Mouse (Mus musculus) gastrocnemius, postnatal 14 days (tissue): ENCODE results near the gene Glt8d1. TPM values are rescaled to one million over a fixed set of nuclear protein-coding genes. Genes with fewer than 3 reads are reported as not detected.

Experiments used
- DNase-seq: peaks from one replicate; pipeline ENCODE4 v3.0.0; 2021; ENCODE audit warnings: mixed read lengths
- intact Hi-C: fragments of 180-260 bp; cut with DNase I; formaldehyde crosslinking; loops from one replicate; pipeline ENCODE4 v1.15.1; 2025; ENCODE audit warnings: low total_unique reads
- total RNA-seq, 2 experiments: library from RNA; stranded (reverse); gene quantifications; 2 replicates each; pipeline ENCODE4 v1.2.3; 2021

The Glt8d1 gene
- total RNA-seq, 2 experiments from 2014 or later: 14.1 to 15.0 TPM

DNA sequence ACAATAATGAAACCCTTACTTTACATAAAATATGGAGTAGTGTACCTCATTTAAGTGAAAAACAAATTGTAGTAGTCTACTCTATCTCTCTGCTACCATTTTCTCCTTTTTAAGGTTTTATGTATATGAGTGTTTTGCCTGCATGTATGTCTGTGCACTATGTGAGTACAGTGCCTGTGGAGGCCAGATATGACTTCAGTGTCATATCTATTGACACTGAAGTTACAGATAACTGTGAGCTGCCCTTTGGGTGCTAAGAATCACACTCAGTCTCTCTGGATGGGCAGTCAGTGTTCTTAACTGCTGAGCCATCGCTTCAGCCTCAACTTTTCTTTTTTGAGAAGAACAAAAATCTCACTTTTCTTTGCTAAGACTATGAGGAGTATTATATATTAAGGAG lies 44.6 kb downstream of the Glt8d1 start:
- DNase-seq: no peak
- intact Hi-C loops: no loop called here

Other genes starting within 250 kb of the Glt8d1 start
- 1 to 10 TPM; 7.5 to 8.5 TPM for gene Tmem110, start 175.8 kb upstream of the Glt8d1 start, total RNA-seq
- 10 to 100 TPM; 74.0 to 90.1 TPM for gene Mustn1, start 122.2 kb upstream of the Glt8d1 start, total RNA-seq
- not detected for gene Itih4, start 114.9 kb upstream of the Glt8d1 start, total RNA-seq
- under 1 TPM; 0.13 to 0.18 TPM for gene Itih3, start 77.6 kb upstream of the Glt8d1 start, total RNA-seq
- gene Itih1, start 58.1 kb upstream of the Glt8d1 start, total RNA-seq: not detected
- gene Nek4, start 50.0 kb upstream of the Glt8d1 start, total RNA-seq: 1 to 10 TPM; 4.0 to 4.2 TPM
- gene Spcs1, start 272 bp downstream of the Glt8d1 start, total RNA-seq: 100 to 1,000 TPM; 127 to 146 TPM
- gene Pbrm1, start 17.7 kb downstream of the Glt8d1 start, total RNA-seq: 10 to 100 TPM; 49.4 to 51.6 TPM
- gene Gnl3, start 17.8 kb downstream of the Glt8d1 start, total RNA-seq: 10 to 100 TPM; 27.3 to 39.3 TPM
- 10 to 100 TPM; 32.2 to 43.1 TPM for gene Smim4, start 127.6 kb downstream of the Glt8d1 start, total RNA-seq
- gene Nt5dc2, start 129.7 kb downstream of the Glt8d1 start, total RNA-seq: 1 to 10 TPM; 6.8 to 8.1 TPM
- 10 to 100 TPM; 29.8 to 40.4 TPM for gene Stab1, start 167.2 kb downstream of the Glt8d1 start, total RNA-seq
- gene Tnnc1, start 206.9 kb downstream of the Glt8d1 start, total RNA-seq: 100 to 1,000 TPM; 273 to 573 TPM
- gene Nisch, start 215.5 kb downstream of the Glt8d1 start, total RNA-seq: 100 to 1,000 TPM in 1 of 2 experiments, 10 to 100 TPM in 1; 93.2 to 102 TPM
- gene Sema3g, start 216.5 kb downstream of the Glt8d1 start, total RNA-seq: 1 to 10 TPM; 7.2 to 8.7 TPM
- gene Phf7, start 249.9 kb downstream of the Glt8d1 start, total RNA-seq: 1 to 10 TPM; 5.5 to 6.3 TPM